Mouse (Mus musculus) ES-E14 (cell line): ENCODE results near the gene Shb. TPM values are rescaled to one million over a fixed set of nuclear protein-coding genes. Genes with fewer than 3 reads are reported as not detected.
A peak's percentile ranks its signal among the peaks of the same experiment; 100 is the strongest.

Experiments used
- DNase-seq: peaks from one replicate; pipeline ENCODE4 v3.0.0-alpha.2; 2013; ENCODE audit warnings: low read depth, low spot score
- H3K27ac ChIP-seq: 2 replicates; pipeline ENCODE4 v1.5.1; 2012; ENCODE audit warnings: low read depth, mild to moderate bottlenecking, low read length, moderate library complexity, mixed read lengths; ENCODE audit not compliant: poor library complexity, insufficient read depth, severe bottlenecking
- H3K36me3 ChIP-seq: 2 replicates; pipeline ENCODE4 v1.6.1; 2012; ENCODE audit warnings: mild to moderate bottlenecking, low read length, moderate library complexity, mixed read lengths; ENCODE audit not compliant: control insufficient read depth, poor library complexity, insufficient read depth, severe bottlenecking
- H3K4me1 ChIP-seq, 2 experiments: fragments of 150-350 bp in 1 of 2; sonication (generic) in 1 of 2; 2 replicates each; pipeline ENCODE4 v1.6.1; 2012; ENCODE audit warnings: low read length in 2 of 2, mild to moderate bottlenecking in 1 of 2, mixed read lengths in 1 of 2; ENCODE audit not compliant: control insufficient read depth in 2 of 2, insufficient read depth in 2 of 2, poor library complexity in 1 of 2
- H3K4me3 ChIP-seq, 2 experiments: fragments of 150-350 bp in 1 of 2; sonication (generic) in 1 of 2; 2 replicates each; pipeline ENCODE4 v1.5.1; 2012; ENCODE audit warnings: low read length in 2 of 2, low read depth in 1 of 2, mild to moderate bottlenecking in 1 of 2, mixed read lengths in 1 of 2; ENCODE audit not compliant: insufficient read depth in 1 of 2, poor library complexity in 1 of 2, severe bottlenecking in 1 of 2
- H3K9ac ChIP-seq: 2 replicates; pipeline ENCODE4 v1.6.1; 2012; ENCODE audit warnings: low read depth, mild to moderate bottlenecking, low read length, mixed read lengths; ENCODE audit not compliant: poor library complexity, insufficient read depth, severe bottlenecking
- H3K9me3 ChIP-seq: fragments of 150-350 bp; sonication (generic); 2 replicates; pipeline ENCODE4 v1.6.1; 2012; ENCODE audit warnings: low read depth, mild to moderate bottlenecking, low read length; ENCODE audit not compliant: control insufficient read depth, insufficient read depth
- CHD2 ChIP-seq: IDR thresholded peaks from 2 replicates; pipeline ENCODE4 v1.6.1; 2014; ENCODE audit warnings: mild to moderate bottlenecking, low read depth, low read length, inconsistent platforms
- HCFC1 ChIP-seq: IDR thresholded peaks from 2 replicates; pipeline ENCODE4 v1.6.1; 2012; ENCODE audit warnings: low read length, inconsistent platforms, borderline replicate concordance; ENCODE audit not compliant: insufficient read depth
- MAFK ChIP-seq: IDR thresholded peaks from 2 replicates; pipeline ENCODE4 v1.6.1; 2014; ENCODE audit warnings: mild to moderate bottlenecking, low read depth, low read length, inconsistent platforms; ENCODE audit not compliant: insufficient read depth
- ZC3H11A ChIP-seq: IDR thresholded peaks from 2 replicates; pipeline ENCODE4 v1.6.1; 2012; ENCODE audit warnings: low read depth, mild to moderate bottlenecking, inconsistent platforms, low read length, borderline replicate concordance
- ZNF384 ChIP-seq: IDR thresholded peaks from 2 replicates; pipeline ENCODE4 v1.6.1; 2012; ENCODE audit warnings: low read depth, low read length, inconsistent platforms
- in situ Hi-C, 2 experiments: fragments of 600-800 bp; cut with MboI; formaldehyde crosslinking; loops; one replicate each; pipeline ENCODE4 v1.15.1; 2025; ENCODE audit warnings: low sequenced_read_pairs in 2 of 2, inconsistent platforms in 1 of 2; ENCODE audit not compliant: unreplicated experiment in 2 of 2
- total RNA-seq: library from RNA; depleted of rRNA; stranded (reverse); fragments of 300-350 nt; gene quantifications from 2 replicates; pipeline ENCODE4 v1.2.3, GENCODE M21; 2012

Shb gene
- total RNA-seq, 1 experiment = 15.9 TPM

- no peak for DNase-seq
- TF ChIP-seq CHD2 (no peak), MAFK (no peak), ZNF384 (no peak), HCFC1 (no peak), ZC3H11A (no peak)
- peaks cover 2% of the 10 kb centered on the region; the same call in 1 of the 2 replicates for H3K36me3 ChIP-seq
- H3K9me3 ChIP-seq = no peaks in the 10 kb centered on the region
- H3K27ac ChIP-seq = no peak overlapping the region
- peaks cover 18 to 35% of the 10 kb centered on the region in 2 experiments for H3K4me1 ChIP-seq
- in situ Hi-C loops = no loop called here
- no peak overlapping the region for H3K4me3 ChIP-seq
- H3K9ac ChIP-seq = no peak overlapping the region
Measured at GRCm38 (mm10) chr4:45525541-45525940, 6.7 kb downstream of the Shb start.

DNA sequence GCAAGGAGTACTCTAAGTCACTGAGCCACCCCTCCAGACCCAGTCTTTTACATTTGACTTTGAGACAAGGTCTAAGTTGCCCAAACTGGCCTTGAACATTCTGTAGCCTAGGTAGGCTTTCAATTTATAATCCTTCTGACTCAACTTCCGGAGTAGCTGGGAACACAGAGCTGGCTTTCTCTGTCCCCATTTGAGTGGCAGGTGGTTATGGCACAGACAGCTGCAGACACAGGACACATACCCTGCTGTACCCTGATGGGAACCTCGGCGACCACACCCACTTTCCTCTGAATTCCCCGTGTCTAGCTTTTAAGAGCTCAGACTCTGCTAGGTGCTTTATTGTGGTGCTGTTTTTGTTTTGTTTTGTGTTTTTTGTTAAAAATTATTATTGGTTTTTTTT, 7.7 kb downstream of the Shb start:
- no peak for TF ChIP-seq CHD2
- no peak for TF ChIP-seq ZC3H11A
- peak; percentile 78 for TF ChIP-seq ZNF384
- TF ChIP-seq HCFC1 = no peak
- no peaks in the 10 kb centered on the region for H3K9me3 ChIP-seq
- peaks cover 2% of the 10 kb centered on the region; the same call in 1 of the 2 replicates for H3K36me3 ChIP-seq
- in situ Hi-C loops = no loop called here
- H3K4me3 ChIP-seq = no peak overlapping the region
- DNase-seq = no peak
- H3K4me1 ChIP-seq = peaks cover 19 to 36% of the 10 kb centered on the region in 2 experiments
- H3K9ac ChIP-seq = no peak overlapping the region
- H3K27ac ChIP-seq = no peak overlapping the region

- H3K9ac ChIP-seq = no peak overlapping the region
- no peak overlapping the region for H3K27ac ChIP-seq
- no peak overlapping the region for H3K4me3 ChIP-seq
- no peak for DNase-seq
- peaks cover 2% of the 10 kb centered on the region; the same call in 1 of the 2 replicates for H3K36me3 ChIP-seq
- H3K4me1 ChIP-seq = peaks cover 15 to 36% of the 10 kb centered on the region in 2 experiments
- H3K9me3 ChIP-seq = no peaks in the 10 kb centered on the region
- no peak for TF ChIP-seq ZNF384
- TF ChIP-seq CHD2 = no peak
- no peak for TF ChIP-seq MAFK
- TF ChIP-seq ZC3H11A = no peak
- TF ChIP-seq HCFC1 = no peak
- in situ Hi-C loops = no loop called here
Measured at GRCm38 (mm10) chr4:45523360-45523759, 8.9 kb downstream of the Shb start.

DNA sequence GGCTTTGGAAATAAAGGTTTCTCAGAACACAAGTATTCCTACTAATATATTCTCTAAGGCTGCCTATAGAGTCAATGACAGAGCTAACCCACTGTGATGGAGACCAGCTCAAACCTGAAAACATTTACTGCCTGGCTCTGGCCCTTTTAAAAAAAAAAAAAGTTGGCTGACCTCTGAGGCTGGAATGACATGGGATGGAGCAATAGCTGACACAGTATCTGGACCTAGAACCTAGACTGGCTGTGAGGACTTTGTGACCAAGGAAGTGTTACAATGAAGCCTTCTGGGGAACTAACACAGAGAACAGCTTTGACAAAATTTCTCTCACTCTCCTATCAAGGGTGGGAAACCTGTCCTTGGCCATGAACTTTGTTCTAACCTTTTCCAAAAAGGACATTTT, 9.3 kb downstream of the Shb start:
- TF ChIP-seq ZNF384 = no peak
- no peak for TF ChIP-seq MAFK
- no peak for TF ChIP-seq CHD2
- TF ChIP-seq ZC3H11A = no peak
- DNase-seq = no peak
- Histone ChIP-seq H3K9me3 (no peaks in the 10 kb centered on the region), H3K4me3 (no peak overlapping the region), H3K4me1 (peaks cover 15 to 36% of the 10 kb centered on the region in 2 experiments), H3K9ac (no peak overlapping the region), H3K27ac (no peak overlapping the region), H3K36me3 (peaks cover 2% of the 10 kb centered on the region; the same call in 1 of the 2 replicates)
- in situ Hi-C loops = no loop called here

GRCm38 (mm10) chr4:45522583-45522900, 9.7 kb downstream of the Shb start:
- DNase-seq = no peak
- no peaks in the 10 kb centered on the region for H3K9me3 ChIP-seq
- no peak overlapping the region for H3K9ac ChIP-seq
- H3K4me1 ChIP-seq = peaks cover 15 to 34% of the 10 kb centered on the region in 2 experiments
- TF ChIP-seq MAFK = no peak
- TF ChIP-seq ZNF384 = no peak
- no peak for TF ChIP-seq HCFC1
- TF ChIP-seq ZC3H11A = no peak
- TF ChIP-seq CHD2 = no peak
- H3K36me3 ChIP-seq = peaks cover 2% of the 10 kb centered on the region; the same call in 1 of the 2 replicates
- in situ Hi-C loops = no loop called here
- H3K4me3 ChIP-seq = no peak overlapping the region
- no peak overlapping the region for H3K27ac ChIP-seq
